Mouse (Mus musculus): ENCODE data around the gene Slx1b.
"Not testable (repeated sequence)": the region's sequence is repeated elsewhere in the genome, so short reads cannot be mapped to it uniquely, and the experiment has no call there.

Gene Slx1b

DNA sequence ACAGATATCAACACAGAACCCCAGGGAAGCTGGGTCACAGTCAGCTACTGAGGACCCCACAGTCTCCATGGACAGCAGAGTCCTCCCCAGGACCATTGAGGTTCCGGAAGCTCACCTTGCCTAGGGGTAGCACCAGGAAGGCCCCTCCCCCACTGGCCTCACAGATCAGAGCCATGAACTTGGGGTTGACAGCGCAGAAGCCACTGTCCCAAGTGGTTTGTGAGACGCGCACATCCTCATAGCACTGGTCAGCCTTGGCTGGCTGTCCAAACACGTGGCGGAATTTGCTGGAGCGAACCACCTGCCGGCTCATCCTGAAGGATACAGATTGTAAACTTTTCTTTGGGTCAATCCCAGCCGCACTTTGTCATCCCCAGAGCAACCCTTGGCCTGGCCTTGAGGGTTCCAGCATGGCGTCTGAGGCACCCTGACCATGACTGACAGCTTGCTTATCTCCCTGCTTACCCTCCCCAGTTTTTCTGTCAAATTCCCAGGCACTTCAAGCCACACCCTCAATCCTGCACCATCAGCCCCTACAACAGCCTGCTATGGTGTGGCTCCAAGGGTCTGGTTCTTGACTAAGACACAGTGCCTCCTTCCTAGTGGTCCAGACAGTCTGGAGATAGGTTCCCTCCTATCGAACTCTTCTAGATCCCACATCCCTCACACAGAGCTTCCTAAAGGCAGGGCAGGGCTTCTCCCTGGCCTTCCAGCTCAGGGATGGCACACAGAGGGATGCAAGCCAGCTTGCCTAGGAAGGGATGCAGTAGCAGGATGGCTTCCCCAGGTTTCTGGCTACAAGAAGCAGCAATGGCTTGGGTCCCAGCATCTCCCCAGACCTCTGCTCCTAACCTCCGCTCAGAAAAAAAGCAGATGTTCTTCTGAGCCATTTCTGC lies 7.5 kb upstream of the Slx1b start:
- no peak for DNase-seq (ENCODE audit: low spot score)

DNA sequence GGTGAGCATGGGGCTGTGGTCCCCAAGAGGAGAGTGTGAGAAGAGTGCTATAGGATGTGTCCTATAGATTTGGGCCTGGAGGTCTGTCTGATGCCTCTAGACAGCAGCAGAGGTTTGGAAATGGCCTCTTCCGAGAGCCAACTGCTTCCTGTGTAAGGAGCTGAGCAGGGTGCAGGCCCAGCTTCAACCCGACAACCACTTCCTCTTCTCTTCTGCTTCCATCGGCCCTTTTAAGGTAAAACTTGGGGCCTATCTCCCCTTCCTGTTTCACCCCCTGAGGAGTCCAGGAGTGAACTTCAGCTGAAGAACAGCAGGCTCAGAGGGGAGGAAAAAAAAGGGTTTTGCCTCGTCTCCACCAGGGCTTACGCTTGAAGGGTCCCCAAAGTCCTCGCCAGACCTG lies 6.8 kb upstream of the Slx1b start:
- DNase-seq (ENCODE audit: low spot score) = peak; percentile 72

DNA sequence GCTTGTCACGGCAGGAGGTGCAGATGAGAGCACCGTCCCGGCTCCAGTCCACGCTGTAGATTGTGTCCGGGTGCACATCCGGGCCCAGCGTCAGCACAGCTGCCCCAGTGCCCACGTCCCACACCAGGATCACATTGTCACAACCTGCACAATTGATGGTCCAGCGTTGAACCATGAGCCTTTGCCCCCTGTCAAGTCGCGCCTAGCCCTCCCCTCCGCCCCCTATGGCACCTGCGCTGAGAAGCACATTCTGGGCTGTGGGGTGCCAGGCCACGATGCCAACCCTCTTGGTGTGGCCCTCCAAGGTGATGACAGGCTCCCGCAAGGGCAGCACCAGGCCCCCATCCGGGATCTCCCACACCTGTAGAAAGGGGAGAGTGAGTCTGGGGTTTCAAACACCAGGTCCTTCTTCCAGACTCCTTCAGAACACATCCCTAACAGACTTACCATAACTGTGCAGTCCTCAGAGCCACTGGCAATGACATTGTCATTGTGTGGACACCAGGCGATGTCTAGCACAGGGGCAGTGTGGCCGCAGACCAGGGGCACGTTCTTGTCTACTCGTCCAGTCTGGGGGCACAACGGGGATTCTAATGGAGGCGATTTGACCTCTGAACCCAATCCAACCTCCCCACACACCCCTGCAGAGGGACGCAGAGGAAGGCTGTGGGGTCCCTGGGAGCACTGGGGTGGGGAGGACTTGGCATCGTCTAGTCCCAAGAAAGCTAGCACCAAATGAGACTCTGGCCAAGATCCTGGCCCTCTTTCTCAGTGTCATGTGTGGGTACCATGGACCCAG lies 6.2 kb upstream of the Slx1b start:
- no peak for DNase-seq (ENCODE audit: low spot score)

DNA sequence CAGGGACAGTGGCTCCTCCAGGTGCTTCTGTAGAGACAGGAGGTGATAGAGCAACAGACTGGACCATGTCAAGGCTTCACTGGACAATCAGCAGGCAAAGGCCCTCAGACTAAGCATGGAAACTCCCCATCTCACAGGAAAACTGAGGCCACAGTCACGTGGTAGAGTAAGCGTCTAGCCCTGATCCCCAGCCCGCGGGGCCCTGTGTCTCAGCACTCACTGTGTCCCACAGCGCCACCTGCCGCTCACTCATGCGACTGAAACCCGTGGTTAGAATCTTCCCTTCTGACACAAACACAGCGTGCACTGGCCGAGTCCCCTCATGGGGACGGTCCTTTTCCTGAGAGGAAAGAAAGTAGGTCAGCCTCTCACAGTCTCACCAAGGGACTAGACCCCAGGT lies 5.5 kb upstream of the Slx1b start:
- peak; percentile 88 for DNase-seq (ENCODE audit: low spot score)

DNA sequence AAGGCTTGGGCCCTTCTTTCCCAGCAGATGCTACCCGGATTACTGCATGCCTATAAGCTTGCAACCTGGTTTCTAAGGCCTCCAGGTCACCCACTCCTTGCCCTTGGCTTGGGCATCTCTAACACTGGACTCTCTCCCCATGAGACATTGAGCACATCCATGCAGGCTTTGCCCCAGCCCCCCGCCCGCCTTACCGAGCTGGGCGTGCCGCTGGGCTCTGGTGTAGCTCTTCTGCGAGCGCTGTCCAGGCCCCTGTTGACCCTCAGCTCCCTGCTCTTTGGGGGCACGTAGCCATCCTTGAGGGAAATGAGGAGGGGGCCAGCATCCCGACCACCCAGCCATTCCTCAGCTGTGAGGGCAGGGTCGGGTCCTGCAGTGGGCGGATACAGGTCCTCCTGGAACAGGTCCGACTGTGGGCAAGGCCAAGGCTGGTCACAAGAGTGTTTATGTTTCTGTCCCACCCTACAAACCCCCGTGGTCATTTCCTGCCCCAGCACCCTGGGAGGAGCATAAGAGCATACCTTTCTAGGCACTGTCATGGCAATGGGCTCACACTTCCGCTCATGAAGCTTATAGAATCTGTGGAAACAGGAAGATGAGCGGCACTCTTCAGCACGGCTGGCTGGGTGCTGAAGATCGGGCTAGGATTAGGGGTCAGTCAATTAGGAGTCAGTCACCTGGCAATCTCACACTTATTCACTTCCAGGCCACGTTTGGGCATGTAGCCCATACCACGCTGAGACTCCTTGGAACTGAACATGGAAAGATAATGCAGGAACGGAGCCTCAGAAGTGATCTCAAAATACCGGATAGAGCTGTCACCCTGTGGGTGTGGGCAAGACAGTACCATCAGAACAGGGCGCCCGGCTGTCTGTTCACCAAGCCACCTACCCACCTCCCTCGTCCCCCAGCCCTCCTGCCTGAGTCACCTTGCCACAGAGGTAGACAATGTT lies 4.8 kb upstream of the Slx1b start:
- no peak for DNase-seq (ENCODE audit: low spot score)

DNA sequence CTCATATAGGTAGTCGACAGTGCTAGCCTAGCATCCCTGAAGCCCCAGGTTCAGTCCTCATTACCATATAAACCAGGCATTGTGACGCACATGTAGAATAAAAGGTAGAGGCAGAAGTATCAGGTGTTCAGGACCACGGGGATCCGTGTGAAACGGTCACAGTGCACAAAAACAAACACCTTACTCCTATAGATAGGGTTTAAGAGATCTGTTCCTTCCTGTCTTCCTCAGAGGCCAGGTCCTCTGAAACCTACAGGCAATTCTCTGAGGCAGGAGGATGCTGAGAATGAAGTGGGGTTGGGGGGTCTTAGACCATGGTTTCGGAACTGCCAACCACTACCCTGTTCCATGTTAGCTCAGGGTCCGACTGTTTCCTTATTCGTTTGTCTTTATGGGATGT lies 2.3 kb upstream of the Slx1b start:
- DNase-seq (ENCODE audit: low spot score) = no peak

DNA sequence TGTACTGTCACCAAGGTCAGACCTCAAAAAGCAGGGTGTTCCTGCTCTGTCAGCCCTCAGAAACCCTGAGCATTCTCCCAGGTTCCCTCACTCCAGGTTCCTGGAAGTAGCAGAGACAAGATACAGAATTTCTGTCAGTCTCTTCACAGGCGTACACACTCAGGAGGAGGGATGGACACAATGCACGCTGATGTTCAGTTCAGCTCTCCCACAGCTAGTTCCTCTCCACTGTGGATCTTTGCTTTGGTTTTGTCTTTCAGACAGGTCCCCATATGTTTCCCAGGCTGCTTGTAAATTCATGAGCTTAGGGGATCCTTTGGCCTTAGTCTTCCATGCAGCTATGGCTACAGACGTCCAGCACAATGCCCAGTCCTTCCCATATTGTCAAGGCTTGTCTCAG lies 1.3 kb upstream of the Slx1b start:
- DNase-seq (ENCODE audit: low spot score) = no peak

DNA sequence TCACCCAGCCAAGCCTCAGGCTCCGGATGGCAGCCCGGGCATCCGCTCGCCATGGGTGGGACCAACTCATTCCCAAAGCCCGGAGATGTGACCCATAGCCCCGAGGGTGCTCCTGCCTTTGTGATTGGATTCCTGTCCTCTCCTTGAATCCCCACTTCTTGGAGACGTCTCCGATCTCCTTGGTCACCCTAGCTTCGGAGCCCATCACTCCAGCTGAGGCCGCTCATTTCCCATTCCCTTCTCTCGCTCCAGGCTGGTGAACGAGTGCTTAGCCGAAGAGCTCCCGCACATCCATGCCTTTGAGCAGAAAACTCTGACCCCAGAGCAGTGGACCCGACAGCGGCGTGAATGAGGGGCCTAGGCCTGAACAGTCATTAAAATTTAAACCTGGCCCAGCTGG lies 719 bp upstream of the Slx1b start:
- no peak for DNase-seq (ENCODE audit: low spot score)

DNA sequence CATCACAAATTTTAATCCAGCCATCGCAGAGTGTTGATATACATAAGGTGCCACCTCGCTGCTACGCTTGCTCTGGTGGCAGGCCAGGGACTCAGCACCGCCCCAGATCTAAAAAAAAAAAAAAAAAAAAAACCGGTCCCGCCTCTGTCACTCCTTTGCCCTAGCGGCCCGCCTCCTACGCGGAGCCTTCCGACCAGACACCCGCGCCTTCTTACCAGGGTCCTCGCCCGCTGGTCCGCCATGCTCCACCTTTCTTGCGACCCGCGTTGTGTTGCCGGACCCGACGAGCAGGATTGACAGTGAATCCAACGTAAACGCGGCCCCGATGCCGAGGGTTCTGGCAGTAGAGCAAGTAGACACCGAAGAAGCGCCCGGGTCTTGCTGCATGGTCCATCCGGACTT lies 373 bp downstream of the Slx1b start, which contains the start of gene Bola2:
Gene Bola2, plus strand, starts transcription at position 192 of the 402 bp plus-strand sequence.
- DNase-seq (ENCODE audit: low spot score) = peak; percentile 73

DNA sequence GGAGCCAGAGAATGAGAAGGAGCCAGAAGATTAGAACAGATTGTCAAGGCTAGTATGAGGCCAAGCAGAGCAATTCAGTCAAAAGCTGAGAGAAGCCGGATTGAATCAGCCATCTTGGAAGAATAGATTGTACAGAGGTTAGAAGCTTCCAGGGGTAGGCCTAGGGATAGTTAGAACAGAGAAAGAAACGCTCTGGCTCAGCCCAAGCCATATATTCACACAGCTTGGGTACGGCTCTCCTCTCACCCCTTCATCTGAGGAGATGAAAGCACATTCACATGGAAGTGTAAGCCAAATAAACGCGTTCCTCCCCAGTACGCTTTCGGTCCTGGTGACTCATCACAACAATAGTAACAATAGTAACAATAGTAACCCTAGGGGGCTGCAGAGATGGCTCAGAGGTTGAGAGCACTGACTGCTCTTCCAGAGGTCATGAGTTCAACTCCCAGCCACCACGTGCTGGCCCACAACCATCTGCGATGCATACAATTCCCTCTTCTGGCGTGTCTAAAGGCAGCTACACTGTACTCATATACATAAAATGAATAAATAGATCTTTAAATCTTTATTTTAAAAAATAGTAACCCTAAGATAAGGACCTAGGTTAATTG lies 1.0 kb downstream of the Slx1b start:
- DNase-seq (ENCODE audit: low spot score) = no peak

DNA sequence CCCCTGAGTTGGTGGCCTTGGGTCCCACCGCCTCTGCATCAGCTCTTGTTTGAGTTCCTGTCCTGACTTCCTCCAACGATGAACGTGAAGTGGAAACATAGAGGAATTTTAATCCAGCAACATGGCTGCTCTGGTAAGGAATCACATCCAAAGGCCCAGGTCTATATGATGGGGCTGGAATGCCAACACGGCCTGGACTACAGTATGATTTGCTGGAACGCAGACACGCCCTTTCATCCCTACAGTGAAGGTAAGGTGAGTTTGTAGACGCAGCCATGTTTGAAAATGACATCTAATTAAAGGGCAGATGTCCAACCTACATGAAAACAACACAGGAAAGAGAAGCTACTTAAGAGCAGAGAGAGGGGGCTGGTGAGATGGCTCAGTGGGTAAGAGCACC lies 1.8 kb downstream of the Slx1b start:
- DNase-seq (ENCODE audit: low spot score) = no peak

DNA sequence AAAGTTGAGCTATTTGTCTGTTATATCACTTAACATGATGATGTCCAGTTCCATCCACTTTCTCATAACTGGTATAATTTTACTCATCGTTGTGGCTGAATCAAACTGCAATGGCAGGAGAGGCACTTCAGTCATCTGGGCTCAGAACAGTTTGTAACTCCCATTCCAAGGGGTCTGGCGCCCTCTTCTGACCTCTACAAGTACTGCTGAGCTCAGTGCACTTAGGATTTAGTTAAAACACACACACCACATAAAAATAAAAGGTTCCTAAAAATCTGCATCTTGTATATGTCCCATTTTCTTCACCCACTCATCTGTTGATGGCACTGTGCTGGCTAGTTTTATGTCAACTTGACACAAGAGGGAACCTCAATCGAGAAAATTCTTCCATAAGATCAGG lies 2.3 kb downstream of the Slx1b start:
- DNase-seq (ENCODE audit: low spot score) = peak; percentile 90

DNA sequence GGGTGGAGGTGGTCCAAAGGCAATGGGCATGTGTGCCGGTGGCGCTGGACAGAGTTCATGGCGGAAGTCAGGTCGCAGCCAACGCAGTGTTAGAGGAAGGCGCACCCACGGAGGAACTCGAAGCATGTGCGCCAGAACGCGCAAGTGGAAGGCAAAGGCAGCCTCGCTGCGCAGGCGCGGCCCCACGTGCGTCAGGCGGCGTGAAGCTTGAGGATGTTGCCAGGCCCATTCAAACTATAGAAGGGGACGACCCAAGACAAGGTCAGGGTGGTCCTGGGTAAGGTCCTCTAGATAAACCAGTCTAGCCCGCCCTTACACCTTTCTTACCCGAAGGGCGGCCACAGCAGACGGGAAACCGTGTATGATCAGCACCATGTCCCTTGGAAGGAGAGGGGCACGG lies 3.2 kb downstream of the Slx1b start:
- DNase-seq (ENCODE audit: low spot score) = no peak

DNA sequence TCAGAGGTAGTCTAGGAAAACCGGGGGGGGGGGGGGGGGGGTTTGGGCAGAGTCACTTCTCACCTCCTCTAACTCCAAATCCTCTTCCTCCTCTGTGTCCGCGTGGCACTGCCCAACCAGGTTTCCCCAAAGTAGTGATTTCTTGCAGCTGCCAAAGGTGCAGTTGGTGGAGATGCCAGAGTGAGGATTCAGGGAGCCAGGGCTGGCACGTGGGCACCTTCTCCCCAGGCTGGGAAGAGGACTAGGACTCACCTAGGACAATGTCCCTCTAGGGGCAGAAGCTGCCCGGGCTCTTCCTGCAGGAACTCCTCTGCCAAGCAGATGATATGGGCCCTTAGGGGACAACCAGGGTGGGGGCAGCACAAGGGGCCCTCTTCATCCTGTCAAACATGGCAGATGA lies 3.9 kb downstream of the Slx1b start:
- DNase-seq (ENCODE audit: low spot score) = no peak

DNA sequence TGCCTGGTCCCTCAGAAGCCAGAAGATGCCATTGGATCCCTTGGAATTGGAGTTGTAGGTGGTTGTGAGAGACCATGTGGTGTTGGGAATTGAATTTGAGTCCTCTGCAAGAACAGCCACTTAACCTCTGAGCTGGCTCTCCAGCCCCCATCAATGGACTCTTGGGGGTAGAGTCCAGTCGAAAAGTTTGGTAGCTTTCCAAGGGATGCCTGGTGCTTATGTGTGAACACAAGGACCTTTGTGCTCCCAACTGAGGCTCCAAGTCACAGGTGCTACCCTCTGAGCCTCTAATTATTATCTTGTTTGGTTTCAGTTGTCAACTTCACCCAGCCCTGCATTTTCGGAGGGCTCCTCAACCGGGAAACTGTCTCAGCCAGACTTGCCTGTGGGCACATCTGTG lies 4.8 kb downstream of the Slx1b start:
- no peak for DNase-seq (ENCODE audit: low spot score)

DNA sequence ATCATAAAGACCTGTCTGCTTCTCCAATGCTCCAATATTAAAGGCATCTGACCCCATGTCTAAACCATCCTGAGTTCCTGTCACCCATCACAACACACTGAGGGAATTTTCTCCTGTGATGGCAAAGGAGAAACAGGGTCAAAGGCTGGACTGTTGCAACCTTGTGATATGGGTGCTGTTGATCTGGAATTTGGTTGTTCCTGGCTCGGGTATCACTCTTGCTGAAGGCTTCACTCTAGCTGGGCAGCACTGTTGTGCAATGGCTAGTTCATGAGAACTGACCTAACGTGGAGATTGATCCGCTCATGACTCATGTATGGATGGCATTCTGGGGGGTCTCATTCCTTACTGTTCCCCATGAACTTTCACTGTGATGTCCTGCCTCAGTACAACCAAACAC lies 6.6 kb downstream of the Slx1b start:
- DNase-seq (ENCODE audit: low spot score) = no peak

DNA sequence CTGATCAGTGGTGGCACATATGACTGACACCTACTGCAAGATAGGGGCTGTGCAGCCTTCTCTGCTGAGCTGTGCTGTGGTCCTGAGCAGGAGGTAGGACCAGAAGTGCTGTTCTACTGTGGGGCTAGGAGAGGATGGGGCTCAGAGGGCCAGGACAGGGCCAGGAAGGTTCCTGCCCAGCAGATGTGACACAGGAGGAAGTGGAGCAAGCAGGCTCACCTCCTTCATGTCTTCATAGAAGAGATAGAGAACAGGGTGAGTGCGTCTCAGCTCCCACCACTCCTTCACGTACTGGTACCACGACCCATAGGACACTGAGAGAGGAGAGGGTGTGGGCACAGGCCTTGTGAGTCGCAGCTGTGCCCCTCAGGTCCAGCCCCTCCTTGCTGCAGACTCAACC lies 7.4 kb downstream of the Slx1b start:
- DNase-seq (ENCODE audit: low spot score) = not testable (repeated sequence)

DNA sequence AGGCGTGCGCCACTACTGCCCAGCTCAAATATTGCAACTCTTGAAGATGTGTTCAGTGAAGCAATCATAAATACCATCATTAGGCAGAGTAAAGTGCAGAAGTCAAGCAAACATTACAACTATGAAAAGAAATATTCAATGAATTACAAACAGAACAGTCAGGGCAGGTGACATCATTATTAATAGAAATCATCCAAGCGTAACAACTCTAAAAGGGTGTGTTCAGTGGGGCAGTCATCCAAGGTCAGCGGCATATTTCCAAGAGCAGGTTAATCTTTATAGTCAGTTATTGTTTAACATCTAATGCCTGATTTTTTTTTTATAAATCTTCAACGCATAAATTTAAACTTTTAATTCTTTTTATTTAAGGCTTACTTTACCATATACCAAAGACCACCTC lies 14.4 kb downstream of the Slx1b start:
- no peak for DNase-seq (ENCODE audit: low spot score)

DNA sequence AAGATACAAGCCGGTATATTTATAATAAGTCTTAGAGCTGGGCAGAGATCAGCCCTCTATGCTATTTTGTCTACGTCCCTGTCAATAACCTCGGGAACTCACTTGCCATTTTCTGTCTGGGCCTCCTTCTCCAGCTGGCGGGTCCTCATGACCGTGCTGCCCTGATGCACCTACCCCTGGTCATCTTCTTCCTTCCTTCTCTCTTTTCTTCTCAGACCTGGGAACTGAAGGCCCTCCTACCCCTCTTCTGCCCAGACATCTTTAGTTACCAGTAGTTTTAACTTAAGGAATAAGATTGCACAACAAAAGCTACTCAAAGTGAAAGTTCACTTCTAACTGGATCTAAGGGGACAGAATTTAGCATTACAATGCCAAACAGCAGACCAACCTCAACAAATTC lies 15.9 kb downstream of the Slx1b start:
- no peak for DNase-seq (ENCODE audit: low spot score)

DNA sequence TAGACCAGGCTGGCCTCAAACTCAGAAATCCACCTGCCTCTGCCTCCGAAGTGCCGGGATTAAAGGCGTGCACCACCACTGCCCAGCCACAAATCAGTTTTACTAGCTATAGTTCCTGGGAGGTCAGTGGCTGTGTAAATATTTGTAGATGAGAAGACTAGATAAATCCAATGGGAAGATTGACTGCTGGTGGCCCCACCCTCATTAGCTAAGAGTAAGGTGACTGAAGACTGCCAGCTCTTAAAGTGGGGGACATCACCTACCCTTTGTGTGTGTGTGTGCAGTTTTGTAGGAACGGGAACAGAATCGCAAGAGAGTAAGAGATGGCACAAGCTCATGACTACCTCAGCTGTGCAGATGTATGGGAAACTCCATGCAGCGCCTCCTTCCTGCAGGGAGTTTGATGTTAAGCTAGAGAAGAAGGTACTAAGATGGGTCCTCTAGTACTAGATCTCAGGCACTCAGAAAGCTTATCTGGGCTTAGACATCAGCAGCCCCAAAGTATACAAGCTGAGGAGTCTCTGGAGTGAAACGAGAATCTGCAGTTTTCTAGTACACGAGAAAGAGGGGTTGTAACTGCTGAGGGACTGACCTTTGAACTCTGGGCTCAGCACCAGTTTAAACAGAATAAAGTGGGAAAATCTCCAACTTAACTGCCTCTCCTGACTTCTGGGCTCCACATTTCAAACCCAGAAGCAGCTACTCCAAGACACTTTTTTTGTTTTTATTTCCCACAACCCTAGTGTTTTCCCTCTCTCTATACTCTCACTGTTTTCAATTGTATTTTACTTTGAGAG lies 16.8 kb downstream of the Slx1b start:
- DNase-seq (ENCODE audit: low spot score) = no peak

Data from lung, postnatal 25 days (tissue).